Mouse (Mus musculus) gastrocnemius, postnatal 4 days (tissue): ENCODE measurements around the gene Dcbld1. TPM values are rescaled to one million over a fixed set of nuclear protein-coding genes. Genes with fewer than 3 reads are reported as not detected.

Experiments
- DNase-seq, 2 experiments: peaks; one replicate each; pipeline ENCODE4 v3.0.0; 2021 to 2022; ENCODE audit warnings: low spot score in 2 of 2, mixed read lengths in 2 of 2
- long read RNA-seq, 2 experiments: library from polyadenylated mRNA; stranded (forward); transcript quantifications; one replicate each; pipeline ENCODE4 v2.0.0; 2021
- total RNA-seq, 2 experiments: library from RNA; stranded (reverse); gene quantifications; 2 replicates each; pipeline ENCODE4 v1.2.3; 2021

Dcbld1 gene
- total RNA-seq = 1 to 10 TPM; 4.6 to 5.2 TPM
- long read RNA-seq, experiment 1, transcript Dcbld1-201 (11 exons, 3,024 nt) = major isoform, 13 of 20 reads
- long read RNA-seq, experiment 1, partial matches to known transcripts = 0 of 20 reads
- long read RNA-seq, experiment 1, other reads (novel, unspliced or antisense) = 3 of 20 reads
- long read RNA-seq, experiment 2, transcript Dcbld1-201 (11 exons, 3,024 nt) = major isoform, 8 of 13 reads
- long read RNA-seq, experiment 2, partial matches to known transcripts = 0 of 13 reads
- long read RNA-seq, experiment 2, other reads (novel, unspliced or antisense) = 3 of 13 reads

DNA sequence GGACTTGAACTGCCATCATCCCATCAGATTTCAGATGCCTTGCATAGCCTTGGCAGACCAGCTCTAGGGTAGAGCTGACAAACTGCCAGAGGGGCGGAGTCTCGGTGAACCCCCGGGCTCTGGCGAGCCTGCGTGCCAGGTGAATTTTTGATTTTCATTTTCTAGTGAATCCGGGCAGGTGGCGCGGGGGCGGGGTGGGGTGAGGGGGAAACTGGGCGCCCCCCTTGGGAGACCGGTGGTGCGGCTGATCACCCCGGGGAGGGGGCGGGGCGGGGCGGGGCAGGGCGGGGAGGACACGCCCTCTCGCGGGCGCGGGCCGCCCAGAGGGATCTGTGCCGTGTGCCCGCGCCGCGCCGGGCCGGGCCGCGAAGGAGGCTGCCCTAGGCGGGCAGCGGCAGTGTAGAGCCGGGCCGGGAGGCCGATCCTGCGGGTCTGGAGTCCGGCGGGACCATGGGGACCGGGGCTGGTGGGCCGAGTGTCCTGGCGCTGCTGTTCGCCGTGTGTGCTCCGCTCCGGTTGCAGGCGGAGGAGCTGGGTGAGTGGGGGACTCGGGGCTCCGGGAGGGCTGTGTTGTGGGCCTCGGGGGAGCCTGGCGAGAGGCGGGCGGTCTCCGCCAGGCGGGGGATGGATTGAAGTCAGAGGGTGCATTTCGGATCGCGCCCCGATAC, at the start of gene Dcbld1:
Gene Dcbld1, plus strand, starts transcription at position 319 of the 668 bp plus-strand sequence.
- peak; percentile 38 to 49 for DNase-seq

DNA sequence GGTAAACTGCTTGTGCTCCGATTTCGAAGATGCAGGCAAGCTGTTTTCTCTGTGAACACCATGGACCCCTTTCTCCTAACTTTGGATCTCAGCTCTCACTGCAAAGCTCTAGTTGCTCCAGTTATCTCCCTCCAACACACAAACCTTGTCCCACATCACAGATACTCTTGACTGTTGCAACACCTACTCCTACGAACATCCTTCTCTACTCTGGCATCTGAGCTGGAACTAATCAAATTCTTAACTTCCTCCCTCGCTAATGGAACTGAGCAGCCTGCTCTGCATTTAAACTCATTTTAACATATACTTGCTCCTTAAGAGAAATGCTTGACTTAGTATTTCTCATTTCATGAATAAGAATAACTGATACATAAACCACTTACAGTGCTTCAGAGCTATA, 47.5 kb upstream of the Dcbld1 start:
- no peak for DNase-seq

DNA sequence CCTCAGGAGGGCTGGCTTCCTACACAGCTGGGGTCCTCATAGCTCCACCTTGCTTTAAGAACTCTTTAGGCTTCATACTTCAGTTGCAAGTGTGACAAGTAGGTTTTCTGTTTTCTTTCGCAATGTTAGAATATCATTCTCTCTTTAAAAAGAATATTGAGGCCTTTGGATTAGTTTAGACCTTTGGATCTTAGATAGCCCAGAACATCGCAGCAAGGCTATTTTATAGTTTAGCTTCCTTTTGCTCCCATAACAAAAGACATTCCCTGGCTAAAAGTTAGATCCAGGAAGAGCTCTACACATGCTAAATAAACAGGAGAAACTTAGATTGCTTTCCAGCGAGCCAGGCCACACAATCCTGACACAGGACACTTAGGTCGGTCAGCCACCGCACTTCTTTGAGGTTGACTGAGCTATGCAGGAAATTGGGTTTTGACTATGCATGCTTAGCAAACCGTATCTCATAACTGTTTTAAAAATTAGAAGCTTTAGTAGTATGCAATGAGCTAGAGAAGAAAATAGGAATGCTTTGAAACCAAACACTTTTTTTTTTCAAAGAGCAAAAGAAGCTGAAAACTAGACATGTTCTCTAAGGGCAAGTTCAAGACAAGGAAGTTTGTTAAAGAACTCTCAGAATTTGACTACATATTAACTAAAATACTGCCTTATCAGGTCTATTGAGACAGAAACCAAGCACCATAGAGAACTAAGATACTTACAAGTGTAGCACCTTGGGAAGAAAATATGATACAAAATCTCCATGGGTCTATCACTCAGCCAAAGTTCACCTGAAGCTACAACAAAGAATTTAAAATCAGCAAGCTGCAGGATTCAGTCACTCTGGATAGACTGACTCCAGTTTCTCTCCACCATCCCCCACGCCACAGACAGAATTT, 38.2 kb upstream of the Dcbld1 start, which contains the start of gene Ros1:
Gene Ros1, minus strand, starts transcription at position 288 of the 896 bp plus-strand sequence.
- no peak for DNase-seq

DNA sequence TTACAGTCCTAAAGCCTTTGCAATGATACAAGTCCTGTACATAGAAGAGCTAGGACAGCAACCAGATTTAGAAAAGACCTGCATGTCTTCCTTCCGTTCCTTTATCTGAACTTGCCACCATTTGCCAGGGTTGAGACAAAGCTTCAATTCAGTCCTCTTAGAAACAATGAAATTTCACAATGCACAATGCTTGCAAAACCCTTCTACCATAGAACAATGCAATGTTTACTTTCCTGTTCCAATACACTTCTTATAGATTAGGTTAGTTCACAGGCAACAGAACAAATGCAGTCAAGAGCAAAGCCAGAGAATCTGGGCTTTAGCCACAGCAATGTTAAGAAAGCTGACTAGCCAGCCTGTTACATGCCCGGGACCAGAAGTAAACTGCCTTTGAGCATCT, 29.4 kb upstream of the Dcbld1 start:
- DNase-seq = no peak

DNA sequence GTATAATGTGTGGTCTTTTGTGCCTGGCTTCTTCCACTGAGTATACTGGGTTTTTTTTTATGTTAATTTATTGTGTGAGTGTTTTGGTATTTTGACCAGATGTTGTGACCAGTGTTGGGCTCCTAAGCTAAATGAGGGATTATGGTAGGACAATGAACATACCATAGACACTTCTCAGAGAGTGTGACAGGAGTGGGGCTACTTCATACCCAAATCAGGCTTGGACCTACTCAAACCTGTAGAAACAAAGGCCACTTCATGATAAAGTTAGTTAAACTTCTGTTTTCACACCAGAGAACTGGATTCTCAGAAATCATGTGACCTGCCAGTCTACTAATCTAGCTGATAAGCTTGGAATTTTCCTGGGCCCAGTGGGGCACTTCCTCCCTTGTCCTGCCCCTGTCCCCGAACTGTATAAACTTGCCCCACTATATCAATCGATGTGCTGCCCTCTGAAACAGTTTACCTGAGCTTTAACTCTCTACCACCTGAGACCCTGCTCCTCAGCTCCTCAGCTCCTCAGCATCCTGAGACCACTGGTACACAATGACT, 18.1 kb upstream of the Dcbld1 start:
- no peak for DNase-seq

DNA sequence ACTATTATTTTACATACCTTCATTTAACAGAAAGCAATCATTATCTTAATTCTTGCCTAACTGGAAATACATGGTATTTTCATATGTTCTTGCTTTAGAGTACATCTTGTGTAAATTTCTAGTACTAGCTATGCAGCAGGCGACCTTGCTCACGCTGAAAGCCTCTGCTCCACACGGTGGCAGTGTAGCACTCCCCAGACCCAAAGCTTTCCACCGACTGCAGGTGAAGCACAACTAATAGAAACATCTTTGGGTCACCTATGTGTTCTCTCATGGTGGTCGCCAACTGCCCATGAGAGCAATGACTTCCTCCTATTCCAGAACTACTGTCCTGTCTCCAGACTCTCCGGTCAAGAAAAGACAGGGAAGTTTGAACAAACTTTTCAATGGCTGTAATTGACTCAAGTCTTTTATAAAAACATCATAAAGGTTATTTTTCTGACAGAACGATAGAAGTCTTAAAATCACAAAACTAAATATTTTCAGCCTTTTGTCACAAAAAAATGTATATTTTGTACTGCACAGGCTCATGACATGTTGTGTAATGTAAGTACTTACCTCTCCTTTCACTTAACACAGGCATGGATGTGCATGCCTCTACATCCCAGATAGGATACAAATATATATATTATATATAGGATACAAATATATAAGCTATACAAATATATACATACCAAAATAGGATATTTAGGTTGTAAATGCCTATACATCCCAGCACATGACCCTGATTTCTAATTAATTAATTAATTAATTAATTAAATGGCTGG, 16.4 kb upstream of the Dcbld1 start:
- peak in 1 of 2 experiments; percentile 33 for DNase-seq

DNA sequence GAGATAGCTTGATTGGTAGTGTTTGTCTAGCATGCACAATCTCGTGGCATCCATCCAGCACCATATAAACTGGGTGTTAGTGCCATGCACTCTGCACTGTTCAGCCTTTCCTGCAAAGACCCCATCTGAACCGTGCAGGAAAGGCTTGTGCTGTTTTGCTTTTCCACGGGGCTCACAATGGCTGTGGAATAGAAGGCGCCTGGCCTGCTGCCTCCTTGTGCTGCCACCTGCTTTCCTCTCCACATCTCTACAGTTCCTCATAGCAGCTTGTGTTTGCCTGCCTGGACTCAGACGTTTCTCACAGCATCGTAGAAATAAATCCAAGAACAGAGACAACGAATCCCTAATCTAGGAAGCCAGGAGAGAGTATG, 15.9 kb upstream of the Dcbld1 start:
- no peak for DNase-seq

DNA sequence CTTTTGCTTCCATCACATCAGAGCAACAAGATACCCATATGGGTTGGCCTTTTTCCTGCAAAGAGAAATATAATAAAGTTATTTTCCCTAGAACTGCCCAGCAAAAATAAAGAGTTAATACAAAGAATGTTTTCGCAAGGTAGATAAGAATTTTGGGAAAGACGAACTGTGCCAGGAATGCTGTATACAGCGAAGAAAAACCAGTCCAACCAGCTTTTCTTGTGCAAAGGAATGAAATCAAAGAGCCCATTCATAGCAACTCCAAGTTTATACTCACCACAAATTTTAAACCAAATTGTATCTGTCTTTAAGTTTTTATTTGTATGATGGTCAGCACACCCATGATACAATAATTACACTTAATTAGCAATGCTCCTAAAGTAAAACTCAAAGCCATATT, 13.8 kb upstream of the Dcbld1 start:
- no peak for DNase-seq

DNA sequence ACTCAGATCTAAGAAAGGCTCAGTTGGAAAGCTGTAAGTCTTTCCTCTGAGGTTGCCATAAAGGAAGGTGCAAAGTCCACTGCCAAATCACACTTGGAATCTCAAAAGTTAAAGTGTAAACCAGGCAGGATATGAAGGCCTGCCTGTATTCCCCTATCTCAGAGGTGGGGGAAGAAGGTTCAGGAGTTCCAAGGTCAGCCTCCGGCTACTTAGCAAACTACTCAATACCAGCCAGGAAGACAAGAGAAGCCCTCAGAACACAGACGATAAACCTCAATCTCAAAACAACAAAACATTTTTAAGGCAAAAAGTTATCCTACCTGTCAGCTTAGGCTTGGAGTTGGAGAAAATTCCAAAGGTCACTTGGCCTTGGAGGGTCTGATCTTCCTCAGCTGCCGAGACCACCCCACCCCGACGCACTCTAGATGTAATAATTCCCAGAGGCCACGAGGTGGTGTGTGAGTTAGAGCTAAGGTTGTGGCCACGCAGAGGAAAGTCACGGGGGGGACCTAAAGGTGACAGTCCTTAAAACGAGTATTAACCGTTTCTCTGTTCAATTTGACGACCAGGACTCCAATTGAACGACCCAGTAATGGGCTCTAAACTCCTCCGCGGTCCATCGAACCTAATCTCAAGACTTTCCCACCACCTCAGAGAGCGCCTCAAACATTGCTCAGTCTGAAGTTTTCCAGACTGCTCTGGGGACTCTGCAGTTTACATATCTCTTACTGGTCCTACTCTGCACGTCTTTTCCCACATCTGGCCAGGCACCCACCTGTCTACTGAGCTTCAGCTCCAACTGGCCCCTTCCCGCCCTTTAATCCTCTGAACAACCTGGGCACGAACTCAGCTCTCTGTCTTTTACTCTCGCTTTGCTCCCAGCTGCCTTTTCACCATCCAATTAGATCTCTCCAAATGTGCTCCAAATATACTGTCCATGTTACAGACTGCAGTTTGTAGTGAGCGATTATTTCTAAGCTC, 933 bp upstream of the Dcbld1 start:
- peak in 1 of 2 experiments; percentile 15 for DNase-seq

DNA sequence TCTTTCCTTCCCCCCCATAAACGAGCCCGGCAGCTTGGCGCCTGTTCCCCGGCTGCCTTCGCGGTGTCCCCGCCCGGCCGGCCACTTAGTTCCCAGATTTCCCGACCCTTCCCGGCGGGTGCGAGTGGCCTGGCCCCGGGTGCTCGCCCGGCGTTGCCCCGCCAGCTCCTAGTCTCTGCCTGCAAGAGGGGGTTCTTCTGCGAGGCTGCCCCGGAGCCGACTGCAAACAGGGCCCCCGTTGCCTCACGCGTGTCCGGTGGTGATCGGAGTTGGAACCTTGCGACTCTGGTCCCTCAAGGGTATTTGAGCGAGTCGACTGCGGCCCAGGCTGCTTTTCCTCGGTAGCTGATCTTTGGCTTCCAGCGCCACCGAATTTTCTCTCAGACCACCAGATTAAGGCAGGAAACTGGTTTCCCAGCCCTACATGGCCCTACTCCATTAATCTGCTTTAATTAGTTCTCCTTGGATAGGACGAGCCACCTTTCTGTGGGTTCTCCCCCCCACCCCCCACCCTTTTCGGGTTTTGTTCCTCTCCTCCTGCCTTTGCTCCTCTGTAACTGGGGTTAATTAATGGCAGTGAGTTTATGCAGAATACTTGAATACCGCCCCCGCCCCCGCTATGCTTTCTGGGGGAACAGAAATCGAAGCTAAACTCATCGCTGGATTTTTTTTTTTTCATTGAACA, 692 bp downstream of the Dcbld1 start:
- DNase-seq = peak; percentile 28 to 42

DNA sequence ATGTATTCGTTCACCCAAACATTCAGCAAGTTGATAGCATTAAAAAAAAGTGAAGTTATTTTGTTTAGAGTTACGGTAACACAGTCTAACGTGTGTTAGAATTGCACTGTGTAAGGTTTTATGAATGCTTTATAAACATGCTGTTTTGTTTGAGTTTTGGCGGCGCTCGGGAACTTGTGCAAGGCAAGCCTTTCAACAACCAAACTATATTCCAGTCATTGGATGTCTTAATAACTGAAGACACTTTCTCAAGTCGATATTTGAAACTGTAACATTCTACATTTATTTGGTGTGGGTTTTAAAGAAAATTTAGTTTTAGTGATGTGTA, 1.2 kb downstream of the Dcbld1 start:
- DNase-seq = no peak

DNA sequence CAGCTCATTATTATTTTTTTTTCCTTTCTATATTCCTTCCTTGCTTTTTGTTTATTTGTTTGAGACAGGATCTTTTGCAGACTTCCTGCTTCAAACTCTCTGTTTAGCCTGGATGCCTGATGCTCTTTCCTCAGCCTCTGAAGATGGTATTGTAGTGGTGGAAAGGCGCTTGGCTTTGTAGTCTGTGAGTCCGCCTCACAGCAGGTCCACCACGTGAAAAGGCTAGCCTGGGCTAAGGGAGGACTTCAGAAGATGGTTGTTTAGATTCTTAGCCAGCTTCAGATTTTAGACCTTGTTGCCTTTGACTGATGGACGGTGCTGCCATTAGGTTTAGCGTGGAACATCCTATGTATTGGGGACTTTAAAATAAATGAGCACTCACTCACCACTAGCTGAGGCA, 2.0 kb downstream of the Dcbld1 start:
- DNase-seq = no peak

DNA sequence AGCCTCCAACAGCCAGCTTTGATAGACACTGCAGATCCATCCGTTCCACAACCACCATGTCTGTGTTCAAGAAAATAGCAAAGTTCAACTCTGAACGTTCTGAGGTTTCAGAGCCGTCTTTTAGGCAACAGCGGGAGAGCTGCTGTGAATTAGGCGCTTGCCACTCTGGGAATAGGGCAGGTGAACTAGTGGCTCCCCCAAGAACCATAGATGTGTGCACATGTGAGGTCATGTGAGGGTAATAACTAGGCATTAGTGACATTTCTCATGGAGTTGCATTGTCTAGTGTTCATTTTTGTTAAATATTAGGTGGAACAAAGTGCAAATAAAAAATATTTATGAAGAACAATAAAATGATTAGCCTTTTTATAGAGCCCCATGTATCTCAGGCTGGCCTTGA, 8.6 kb downstream of the Dcbld1 start:
- no peak for DNase-seq

DNA sequence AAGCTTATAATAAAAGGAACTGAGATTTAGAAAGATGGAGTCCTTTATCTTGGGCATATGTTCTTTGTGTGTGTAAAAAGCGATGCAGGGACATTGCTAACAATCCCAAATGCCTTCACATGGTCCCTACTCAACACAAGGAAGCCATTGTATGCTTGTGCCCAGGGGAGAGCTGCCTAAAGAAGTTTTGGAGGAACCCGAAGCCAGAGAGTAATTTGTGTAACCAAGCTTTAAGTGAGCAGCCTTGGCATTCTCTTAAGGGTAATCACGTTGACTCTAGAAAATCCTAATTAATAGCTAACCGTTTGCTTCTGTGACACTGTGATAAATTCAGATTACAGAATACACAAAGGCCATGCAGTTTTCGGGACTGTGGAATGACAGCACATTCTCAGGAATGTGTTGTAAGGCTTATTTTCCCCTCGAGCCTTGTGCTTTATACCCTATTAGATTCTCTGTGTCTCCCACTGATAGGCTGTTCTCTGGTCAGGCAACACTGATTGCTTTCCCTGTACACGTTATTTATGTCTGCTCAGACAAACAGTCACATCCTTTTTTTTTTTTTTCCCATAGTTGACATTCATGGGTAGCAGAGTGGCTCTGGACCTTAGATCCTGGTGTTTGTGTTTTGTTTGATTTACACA, 9.4 kb downstream of the Dcbld1 start:
- DNase-seq = no peak

DNA sequence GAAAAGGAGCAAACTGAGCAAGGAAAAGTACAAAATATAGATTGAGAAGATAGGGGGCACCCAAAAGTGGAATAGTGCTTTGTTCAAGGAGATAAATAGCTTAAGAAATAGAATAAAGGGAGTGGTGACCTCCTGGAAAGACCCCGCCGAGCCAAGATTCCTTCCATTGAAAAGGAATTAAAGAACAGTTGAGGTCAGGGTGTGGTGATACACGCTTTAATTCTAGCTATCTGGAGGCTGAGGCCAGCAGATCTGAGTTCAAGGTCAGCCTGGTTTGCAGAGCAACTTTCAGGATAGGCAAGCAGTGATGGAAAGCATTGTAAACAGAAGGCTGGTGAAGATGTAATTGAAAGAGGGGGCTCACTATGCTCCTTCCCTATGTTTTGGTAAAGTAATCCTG, 12.8 kb downstream of the Dcbld1 start:
- no peak for DNase-seq

DNA sequence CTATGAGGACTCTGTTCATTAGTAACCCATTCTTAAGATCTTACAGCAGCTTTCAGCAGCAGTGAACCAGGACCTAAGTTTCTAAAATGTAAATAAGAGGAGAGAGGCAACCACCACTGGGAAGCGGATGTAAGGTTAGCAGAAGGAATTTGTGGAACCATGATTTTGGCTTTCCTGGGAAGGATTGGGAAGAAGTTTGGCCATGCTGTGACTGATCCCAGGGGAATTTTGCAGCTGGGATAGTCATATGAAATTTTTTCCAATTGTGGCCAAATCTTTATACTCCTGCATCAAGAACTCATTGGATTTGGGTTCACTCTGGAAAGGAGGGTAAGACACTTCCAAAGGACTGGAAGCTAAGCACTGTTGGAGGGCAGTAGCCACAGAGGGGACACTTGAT, 18.8 kb downstream of the Dcbld1 start:
- no peak for DNase-seq

DNA sequence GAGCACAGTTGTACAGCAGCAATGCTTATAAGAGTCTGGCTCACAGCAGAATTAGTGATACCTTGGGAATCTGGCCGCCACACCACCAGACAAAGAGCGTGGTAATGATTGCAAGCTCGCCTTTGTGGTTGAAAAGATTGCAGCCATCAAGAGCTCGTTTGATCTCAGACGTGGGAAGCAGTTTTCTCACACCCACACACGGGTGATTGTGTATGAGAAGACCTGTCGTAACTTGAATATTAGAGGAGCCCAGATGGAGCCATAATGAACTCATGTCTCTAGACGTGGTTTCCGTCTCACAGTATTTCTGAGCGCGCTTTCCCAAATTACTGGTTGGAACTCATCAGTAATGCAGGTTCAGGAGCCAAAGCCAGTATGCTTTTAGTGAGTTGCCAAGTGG, 20.0 kb downstream of the Dcbld1 start:
- no peak for DNase-seq

DNA sequence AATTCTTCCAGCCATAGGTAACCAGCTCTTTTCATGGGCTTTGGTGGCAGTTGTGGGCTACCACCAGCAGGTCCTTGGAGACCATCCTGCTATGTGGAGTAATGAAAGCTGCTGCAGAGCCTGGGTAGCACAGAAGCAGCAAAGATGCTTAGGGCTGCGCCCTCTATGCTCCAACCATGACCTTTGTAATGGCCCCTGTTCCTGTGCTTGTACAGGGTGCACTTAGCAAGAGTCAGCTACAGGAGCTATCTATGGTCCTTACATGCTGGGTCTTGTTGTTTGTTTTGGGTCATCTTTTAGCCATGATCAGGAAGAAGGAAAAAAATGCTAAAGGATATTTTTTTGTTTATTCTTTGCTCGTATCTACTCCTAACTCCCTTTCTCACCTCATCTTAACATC, 24.3 kb downstream of the Dcbld1 start:
- no peak for DNase-seq
